ENCODE assay signal across 8 mouse cellular contexts in the genomic region with DNA sequence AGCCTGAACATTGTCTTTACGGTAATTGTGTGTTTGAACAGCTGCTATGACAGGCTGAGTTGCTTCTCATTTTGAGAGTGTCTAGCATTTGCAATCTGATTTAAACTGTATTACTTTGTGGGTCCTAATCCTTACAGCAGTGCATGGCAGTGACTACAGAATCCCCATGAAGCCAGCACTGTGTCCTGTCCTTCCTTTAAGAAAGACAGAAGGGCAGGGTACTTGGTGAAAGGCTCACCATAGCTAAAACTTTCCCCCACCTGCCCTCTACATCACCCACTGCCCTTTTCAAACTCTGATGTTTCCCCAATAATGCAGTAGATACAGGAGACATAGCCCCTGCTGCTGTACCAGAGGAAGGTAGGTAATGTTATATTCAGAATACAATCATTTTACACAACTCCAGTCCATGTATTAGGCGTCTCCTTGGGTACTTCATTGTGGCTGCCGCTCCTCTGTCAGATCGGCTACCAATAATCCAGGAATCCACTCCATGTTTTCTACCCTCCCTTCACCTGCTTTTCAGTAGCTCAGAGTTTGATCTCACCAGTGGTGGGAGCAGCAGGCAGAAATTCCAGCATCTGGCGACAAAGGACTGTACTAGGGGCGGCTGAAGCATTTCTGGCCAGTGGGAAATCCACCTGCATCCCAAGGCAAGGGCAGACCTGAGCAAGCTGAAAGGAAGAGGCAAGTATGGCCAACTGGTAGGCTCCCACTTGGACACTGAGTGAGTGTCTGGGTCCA.
DNase-seq lines count a peak whose midpoint lies in the region; ATAC-seq lines count a peak whose summit lies in the region.

No protein-coding gene starts in this region.

- H3K9ac ChIP-seq in embryonic facial prominence, embryonic 12.5 days: 0 out of 2 replicates have a peak overlapping the region, but pooled peaks have one; percentile 19
- peak overlapping the region; percentile 56 for H3K9ac ChIP-seq in hindbrain, embryonic 16.5 days (ENCODE audit: low read depth, low read length)
- H3K9ac ChIP-seq in midbrain, embryonic 12.5 days (replicated peaks): peak overlapping the region; percentile 59
- H3K9ac ChIP-seq in stomach, embryonic 16.5 days (ENCODE audit: low read length): no peak overlapping the region

- peak overlapping the region; percentile 39 for H3K4me2 ChIP-seq in embryonic facial prominence, embryonic 12.5 days (replicated peaks)
- H3K4me2 ChIP-seq in hindbrain, embryonic 16.5 days (ENCODE audit: low read length): peak overlapping the region; percentile 50
- peak overlapping the region; percentile 59 for H3K4me2 ChIP-seq in midbrain, embryonic 12.5 days (replicated peaks)
- peak overlapping the region; percentile 35; the same call in 1 of the 2 replicates for H3K4me2 ChIP-seq in stomach, embryonic 16.5 days (ENCODE audit: low read depth, low read length)

- no peaks in the 10 kb centered on the region for H3K27me3 ChIP-seq in embryonic facial prominence, embryonic 12.5 days
- no peaks in the 10 kb centered on the region for H3K27me3 ChIP-seq in hindbrain, embryonic 16.5 days (replicated peaks; ENCODE audit: control insufficient read depth, insufficient read depth, low read length)
- peaks cover 6% of the 10 kb centered on the region; the same call in 1 of the 2 replicates for H3K27me3 ChIP-seq in midbrain, embryonic 12.5 days
- no peaks in the 10 kb centered on the region for H3K27me3 ChIP-seq in stomach, embryonic 16.5 days (ENCODE audit: control insufficient read depth, insufficient read depth, low read length)

- H3K36me3 ChIP-seq in embryonic facial prominence, embryonic 12.5 days: no peaks in the 10 kb centered on the region
- no peaks in the 10 kb centered on the region for H3K36me3 ChIP-seq in hindbrain, embryonic 16.5 days (ENCODE audit: control insufficient read depth, insufficient read depth, low read length)
- no peaks in the 10 kb centered on the region for H3K36me3 ChIP-seq in midbrain, embryonic 12.5 days
- no peaks in the 10 kb centered on the region for H3K36me3 ChIP-seq in stomach, embryonic 16.5 days (ENCODE audit: control insufficient read depth, insufficient read depth, low read length)

- peak overlapping the region; percentile 15; the same call in 1 of the 2 replicates for H3K4me3 ChIP-seq in embryonic facial prominence, embryonic 12.5 days
- H3K4me3 ChIP-seq in hindbrain, embryonic 16.5 days (ENCODE audit: low read length): peak overlapping the region; percentile 39
- peak overlapping the region; percentile 50 for H3K4me3 ChIP-seq in midbrain, embryonic 12.5 days
- peak overlapping the region; percentile 18 for H3K4me3 ChIP-seq in stomach, embryonic 16.5 days (replicated peaks; ENCODE audit: low read length)

- peak; percentile 7 for DNase-seq in testis, postnatal 14 days (ENCODE audit: low spot score)
- no peak for DNase-seq in testis, postnatal 10 days (ENCODE audit: low spot score)
- DNase-seq in left cerebral cortex, postnatal 10 days (ENCODE audit: extremely low spot score in 1 of 2, low spot score in 2 of 2): peak; percentile 34 to 70
- no peak for DNase-seq in spleen, adult 12 weeks (ENCODE audit: low spot score)

- no peak overlapping the region for H3K27ac ChIP-seq in embryonic facial prominence, embryonic 12.5 days
- peak overlapping the region; percentile 61 for H3K27ac ChIP-seq in hindbrain, embryonic 16.5 days (ENCODE audit: low read depth, low read length)
- H3K27ac ChIP-seq in midbrain, embryonic 12.5 days (replicated peaks): peak overlapping the region; percentile 73
- no peak overlapping the region for H3K27ac ChIP-seq in stomach, embryonic 16.5 days (ENCODE audit: low read length)

- no peaks in the 10 kb centered on the region for H3K9me3 ChIP-seq in embryonic facial prominence, embryonic 12.5 days
- no peaks in the 10 kb centered on the region for H3K9me3 ChIP-seq in hindbrain, embryonic 16.5 days (ENCODE audit: control insufficient read depth, low read length)
- H3K9me3 ChIP-seq in midbrain, embryonic 12.5 days: no peaks in the 10 kb centered on the region
- H3K9me3 ChIP-seq in stomach, embryonic 16.5 days (replicated peaks; ENCODE audit: control insufficient read depth, low read length): no peaks in the 10 kb centered on the region

- peak; percentile 48 for ATAC-seq in embryonic facial prominence, embryonic 12.5 days (ENCODE audit: insufficient number of reproducible peaks, insufficient read depth, low FRiP score, low TSS enrichment)
- ATAC-seq in hindbrain, embryonic 16.5 days: peak; percentile 93
- peak; percentile 76 for ATAC-seq in midbrain, embryonic 12.5 days (ENCODE audit: low FRiP score, low read depth)
- ATAC-seq in stomach, embryonic 16.5 days (ENCODE audit: insufficient read depth, low FRiP score): peak; percentile 61; the same call in 1 of the 2 replicates

- 14% methylated on average over 6 of the region's 6 CpGs for WGBS in embryonic facial prominence, embryonic 12.5 days
- WGBS in hindbrain, embryonic 16.5 days: 15% methylated on average over 6 of the region's 6 CpGs
- 14% methylated on average over 6 of the region's 6 CpGs for WGBS in midbrain, embryonic 12.5 days
- WGBS in stomach, embryonic 16.5 days: 14% methylated on average over 6 of the region's 6 CpGs

- intact Hi-C loops in left cerebral cortex, postnatal 10 days (cut with DNase I): no loop called here

- peaks cover 14% of the 10 kb centered on the region; the same call in 1 of the 2 replicates for H3K4me1 ChIP-seq in embryonic facial prominence, embryonic 12.5 days
- peaks cover 20% of the 10 kb centered on the region for H3K4me1 ChIP-seq in hindbrain, embryonic 16.5 days (ENCODE audit: control insufficient read depth, insufficient read depth, low read depth, low read length)
- H3K4me1 ChIP-seq in midbrain, embryonic 12.5 days: peaks cover 50% of the 10 kb centered on the region
- peaks cover 14% of the 10 kb centered on the region for H3K4me1 ChIP-seq in stomach, embryonic 16.5 days (ENCODE audit: control insufficient read depth, insufficient read depth, low read length)

Comparison
In these comparisons a context has a peak if more than half of its experiments do, and no peak if none do; other contexts are left out.
1. DNase-seq: peak in testis, postnatal 14 days (single experiment) and left cerebral cortex, postnatal 10 days (2 of 2); none in testis, postnatal 10 days (single experiment) and spleen, adult 12 weeks (single experiment).
2. H3K27ac ChIP-seq: peak in hindbrain, embryonic 16.5 days (single experiment) and midbrain, embryonic 12.5 days (single experiment); none in embryonic facial prominence, embryonic 12.5 days (single experiment) and stomach, embryonic 16.5 days (single experiment).
3. Peak in every context shown above with its lines, with median percentiles within 50 percentile points of each other: ATAC-seq, H3K4me2 ChIP-seq and H3K4me3 ChIP-seq.